Mouse (Mus musculus) liver, adult (tissue): Measurements from ENCODE around the gene Smarcb1.

ENCODE experiments used
- GATA4 ChIP-seq: IDR thresholded peaks from 2 replicates; pipeline ENCODE4 v1.6.1; 2014; ENCODE audit warnings: mild to moderate bottlenecking, low read length; ENCODE audit not compliant: insufficient replicate concordance

Smarcb1 gene

GRCm38 (mm10) chr10:75916840-75917239, 4.6 kb downstream of the Smarcb1 start:
- no peak for TF ChIP-seq GATA4

GRCm38 (mm10) chr10:75915557-75915956, 5.9 kb downstream of the Smarcb1 start:
- no peak for TF ChIP-seq GATA4

DNA sequence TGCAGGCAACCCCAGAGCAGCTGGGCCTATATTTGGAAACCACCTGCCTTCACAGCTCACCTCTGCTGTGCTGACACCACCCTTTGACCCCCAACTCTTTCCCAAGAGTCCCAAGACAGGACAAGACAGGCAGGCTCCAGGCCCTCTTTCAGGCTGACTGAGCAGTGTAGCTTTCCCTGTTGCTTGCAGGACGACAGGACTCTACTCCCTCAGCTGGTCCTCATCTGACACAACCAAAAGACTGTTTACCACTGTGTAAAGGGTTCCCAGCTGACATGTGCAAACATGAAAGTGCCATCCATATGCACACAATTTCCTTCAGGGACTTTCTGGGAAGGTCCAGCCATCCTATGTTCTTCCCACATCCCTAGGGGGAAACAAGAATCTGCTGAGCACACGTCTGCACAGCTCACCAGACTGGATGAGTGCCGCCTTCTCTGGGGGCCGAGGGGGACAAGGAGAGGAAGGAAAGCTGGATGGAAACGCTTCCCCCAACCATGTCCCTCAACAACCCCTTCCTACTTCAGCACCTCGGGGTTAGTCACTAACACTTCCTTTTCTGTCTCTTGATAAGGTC, 8.3 kb downstream of the Smarcb1 start:
- no peak for TF ChIP-seq GATA4

- TF ChIP-seq GATA4 = no peak
These were observed 10.7 kb downstream of the Smarcb1 start for GRCm38 (mm10) chr10:75910698-75911097.

DNA sequence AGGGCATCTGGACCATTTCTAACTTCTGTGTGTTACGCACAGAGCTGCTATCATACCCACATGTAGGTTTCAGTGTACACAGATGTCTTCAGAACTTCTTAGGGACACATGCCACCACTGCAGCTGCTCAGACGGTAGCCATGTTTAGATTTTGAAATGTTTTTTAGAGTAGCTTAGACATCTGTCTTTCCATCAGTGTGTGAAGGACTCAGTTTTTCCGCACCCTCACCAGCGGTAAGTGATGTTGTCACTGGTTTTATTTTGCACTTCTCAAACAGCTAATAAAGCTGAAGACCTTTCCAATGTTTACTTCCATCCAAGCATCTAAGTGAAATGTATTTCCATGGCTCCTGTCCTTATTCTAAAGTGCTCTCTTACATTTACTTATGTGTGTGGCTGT, 14.5 kb downstream of the Smarcb1 start:
- TF ChIP-seq GATA4 = no peak

DNA sequence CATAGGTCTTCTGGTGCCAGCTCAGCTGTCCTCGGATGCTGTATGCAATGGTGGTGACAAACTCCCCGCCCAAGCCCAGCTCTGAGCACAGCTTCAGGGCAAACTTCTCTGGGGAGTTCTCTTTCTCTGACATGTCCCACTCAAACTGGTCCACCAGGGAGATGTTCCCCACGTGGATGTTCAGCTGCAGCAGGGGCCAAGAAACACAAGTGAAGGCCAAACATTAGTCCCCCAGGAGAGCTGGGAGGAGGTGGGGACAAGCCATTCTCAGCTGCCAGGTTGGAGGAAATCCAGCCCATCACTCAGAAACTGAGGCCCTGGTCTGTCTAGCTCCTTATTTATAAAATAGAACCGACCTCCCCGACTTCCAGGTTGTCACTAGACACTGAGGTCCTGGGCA, 17.0 kb downstream of the Smarcb1 start:
- TF ChIP-seq GATA4 = no peak

DNA sequence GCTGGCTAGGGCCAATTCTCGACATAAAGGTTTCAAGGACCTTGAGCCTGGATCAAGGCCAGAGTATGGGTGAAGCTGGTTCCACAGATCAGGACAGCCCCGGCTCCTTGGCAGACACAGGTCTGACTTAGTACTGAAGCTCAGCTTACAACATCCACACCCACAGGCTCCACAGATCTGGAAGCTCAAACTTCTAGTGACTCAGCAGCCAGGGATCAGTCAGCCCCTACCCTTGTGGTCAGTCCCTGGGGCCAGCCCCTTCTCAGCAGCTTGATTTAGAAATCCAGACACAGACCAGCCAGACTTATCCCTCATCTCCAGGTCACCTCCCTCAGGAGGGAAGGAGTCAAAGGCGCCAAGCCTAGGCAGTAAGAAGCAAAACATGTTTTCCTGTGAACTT, 22.6 kb downstream of the Smarcb1 start:
- TF ChIP-seq GATA4 = no peak

GRCm38 (mm10) chr10:75898039-75898564, 23.3 kb downstream of the Smarcb1 start:
- no peak for TF ChIP-seq GATA4

DNA sequence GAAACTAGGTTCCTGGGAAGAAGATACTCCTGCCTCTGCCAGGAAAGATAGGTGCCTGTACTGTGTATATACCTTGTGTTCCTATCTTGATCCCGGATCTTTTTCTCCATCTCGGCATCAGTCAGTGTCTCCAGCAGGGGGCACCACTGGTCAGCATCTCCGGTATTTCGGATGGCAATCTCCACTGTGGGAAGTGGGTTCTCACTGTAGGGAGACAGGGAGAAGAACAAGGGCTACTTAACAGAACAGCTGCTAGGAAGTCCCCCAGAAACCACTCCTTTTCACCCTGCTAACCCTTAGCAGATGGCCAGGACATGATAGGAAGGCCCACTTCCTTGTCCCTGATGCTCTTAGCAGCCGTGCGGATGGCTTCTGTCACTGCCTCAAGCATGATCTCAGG, 24.0 kb downstream of the Smarcb1 start:
- TF ChIP-seq GATA4 = no peak

DNA sequence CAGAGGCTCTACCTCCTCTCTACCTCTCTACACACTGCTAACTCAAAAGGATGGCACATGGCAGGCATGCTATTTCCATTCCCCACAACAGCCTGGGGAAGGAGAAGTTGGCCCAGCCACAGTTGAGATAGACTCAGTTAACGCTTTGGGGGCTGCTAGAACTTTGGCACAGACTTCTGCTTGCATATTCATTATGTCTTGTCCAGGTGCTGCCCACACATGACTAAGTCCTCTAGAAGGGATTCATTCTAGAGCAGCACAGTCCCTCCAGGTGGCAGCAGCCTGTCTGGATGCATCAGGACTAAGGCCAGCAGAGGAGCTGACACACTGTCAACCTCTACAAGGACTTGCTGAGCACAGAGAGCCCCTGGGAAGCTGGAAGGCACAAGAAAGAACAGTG, 25.2 kb downstream of the Smarcb1 start:
- TF ChIP-seq GATA4 = no peak

DNA sequence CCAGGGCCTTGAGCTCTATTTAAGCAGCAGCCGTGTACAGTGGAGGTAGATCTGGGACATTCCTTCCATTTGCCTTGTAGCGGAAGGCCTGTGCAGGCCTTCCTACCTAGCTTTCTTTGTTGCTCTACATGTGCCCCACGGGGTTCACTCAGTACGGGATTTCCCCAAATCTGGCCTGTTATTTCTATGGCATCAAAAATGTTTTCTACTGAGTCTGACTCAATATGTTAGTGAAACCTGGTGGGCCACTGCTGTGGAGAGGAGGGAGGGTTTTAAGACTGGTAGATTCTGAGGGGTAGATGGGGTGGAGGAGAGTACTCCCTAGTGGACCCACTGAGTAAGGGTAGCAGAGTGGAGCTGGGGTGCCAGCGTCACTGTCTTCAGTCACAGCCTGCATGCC, 25.7 kb downstream of the Smarcb1 start:
- no peak for TF ChIP-seq GATA4

DNA sequence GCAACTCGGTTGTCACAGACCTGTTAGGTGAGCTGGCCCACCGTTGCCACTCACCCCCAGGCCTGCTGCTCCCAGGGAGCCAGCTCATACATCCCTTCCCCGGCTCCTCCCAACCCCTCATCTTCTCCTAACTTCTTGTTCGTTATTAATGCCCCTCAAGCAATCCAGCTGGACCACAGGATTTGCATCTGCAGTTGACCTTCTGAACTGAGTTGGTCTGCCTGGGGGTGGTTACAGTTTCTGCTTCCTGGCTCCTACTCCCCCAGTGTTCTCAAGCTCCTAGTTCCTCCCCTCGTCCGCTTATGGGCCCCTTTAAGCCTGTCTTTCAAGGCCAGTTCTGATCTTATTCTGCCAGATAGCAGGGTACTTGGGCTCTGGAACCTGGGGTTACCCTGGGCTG, 26.8 kb downstream of the Smarcb1 start:
- no peak for TF ChIP-seq GATA4

GRCm38 (mm10) chr10:75893089-75893750, 28.2 kb downstream of the Smarcb1 start, which contains the start of gene Derl3:
Gene Derl3 (plus strand): TSS chr10:75893413.
- no peak for TF ChIP-seq GATA4

DNA sequence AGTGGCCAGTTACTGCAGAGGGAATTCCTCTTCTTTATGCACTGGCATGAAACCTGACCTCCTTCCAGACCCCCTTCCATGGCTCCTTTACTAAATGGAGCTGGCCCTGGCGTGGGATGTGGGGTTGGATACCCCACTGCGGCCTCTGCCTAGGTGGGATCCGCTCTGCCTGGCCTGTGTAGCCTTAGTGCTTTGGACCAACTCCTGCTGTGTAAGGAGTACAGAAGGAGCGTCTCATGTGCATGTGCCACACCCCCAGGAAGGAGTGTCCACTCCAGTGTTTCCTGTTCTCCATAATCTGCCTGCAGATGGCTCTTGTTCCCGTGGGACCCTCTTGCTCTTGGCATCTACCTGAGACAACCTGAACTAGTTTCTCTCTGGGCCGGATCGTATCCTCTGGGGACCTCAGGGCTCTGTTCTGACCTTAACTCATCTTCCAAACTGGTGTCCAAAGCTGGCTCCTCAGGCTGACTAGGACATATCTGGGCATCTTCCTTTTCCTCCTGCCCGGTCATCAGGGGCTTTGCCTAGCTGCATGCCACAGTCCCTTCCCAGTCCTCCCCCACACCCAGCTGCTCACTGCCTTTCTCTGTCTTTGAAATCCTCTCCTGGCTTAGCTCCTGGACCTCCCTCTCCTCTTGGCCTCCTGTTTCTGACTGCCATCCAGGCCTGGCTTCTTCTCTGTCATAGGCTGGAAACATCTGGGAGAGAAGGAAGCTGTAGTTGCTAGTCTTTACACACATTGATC, 31.8 kb downstream of the Smarcb1 start:
- TF ChIP-seq GATA4 = no peak

GRCm38 (mm10) chr10:75884742-75885141, 36.7 kb downstream of the Smarcb1 start:
- TF ChIP-seq GATA4 = no peak

DNA sequence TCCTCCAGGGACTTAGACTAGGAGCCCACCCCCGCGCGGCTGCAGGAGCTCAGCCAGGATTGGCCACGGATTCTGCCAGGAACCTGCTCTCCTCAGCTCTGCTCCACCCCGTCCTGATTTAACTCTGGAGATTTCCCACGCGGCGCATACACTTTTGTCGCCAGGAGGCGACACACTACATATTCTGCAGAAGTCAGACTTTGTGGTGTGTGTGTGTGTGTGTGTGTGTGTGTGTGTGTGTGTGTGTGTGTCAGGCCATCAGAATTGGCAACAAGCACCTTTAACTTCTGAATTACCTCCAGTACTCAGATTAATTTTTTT, 38.2 kb downstream of the Smarcb1 start:
- TF ChIP-seq GATA4 = no peak
